Mouse (Mus musculus): ENCODE results near the gene Rbl1.

The Rbl1 gene

GRCm38 (mm10) chr2:157127370-157127769 lies 77.0 kb downstream of the Rbl1 start:
- TF ChIP-seq GATA4 (IDR thresholded peaks at IDR 0.05; ENCODE audit: insufficient replicate concordance, low read length), result no peak

DNA sequence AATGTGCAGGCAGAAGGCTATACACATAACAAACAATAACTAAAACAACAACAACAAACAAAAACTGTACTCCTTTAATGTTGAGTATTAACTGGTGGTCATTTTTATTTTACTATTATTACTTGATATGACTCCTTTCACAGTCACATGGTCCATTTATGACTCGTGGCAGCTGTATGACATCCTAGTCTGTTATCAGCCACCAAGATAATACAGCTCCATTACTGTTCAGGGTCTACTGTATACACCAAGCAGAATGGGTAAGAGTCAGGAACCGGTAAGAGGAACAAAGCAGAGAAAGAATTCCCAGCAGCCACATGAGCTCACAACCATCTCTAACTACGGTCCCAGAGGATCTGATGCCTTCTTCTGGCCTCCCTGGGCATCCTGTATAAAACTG lies 79.1 kb downstream of the Rbl1 start:
- TF ChIP-seq GATA4 (IDR thresholded peaks at IDR 0.05; ENCODE audit: insufficient replicate concordance, low read length), result no peak

DNA sequence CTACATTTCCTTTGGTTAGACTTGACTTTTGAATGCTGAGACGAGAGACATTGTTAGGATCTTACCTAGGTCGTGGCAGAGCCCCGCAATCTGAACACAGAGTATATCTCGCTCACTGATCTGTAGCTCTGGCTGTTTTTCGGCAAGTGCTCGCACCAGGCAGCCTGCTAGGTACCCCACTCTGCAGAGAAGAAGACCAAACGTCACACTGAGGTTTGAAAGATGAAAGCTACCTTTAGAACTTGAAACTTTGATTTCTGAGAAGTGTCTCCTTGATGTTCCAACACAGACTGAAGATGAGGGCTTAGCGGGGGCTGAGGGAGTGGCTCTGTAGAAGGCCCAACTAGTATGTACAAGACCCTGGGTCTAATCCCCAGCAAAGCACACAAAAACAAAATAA lies 82.6 kb downstream of the Rbl1 start:
- no peak for TF ChIP-seq GATA4 (IDR thresholded peaks at IDR 0.05; ENCODE audit: insufficient replicate concordance, low read length)

GRCm38 (mm10) chr2:157119075-157119474 lies 85.3 kb downstream of the Rbl1 start:
- TF ChIP-seq GATA4 (IDR thresholded peaks at IDR 0.05; ENCODE audit: insufficient replicate concordance, low read length), result no peak

DNA sequence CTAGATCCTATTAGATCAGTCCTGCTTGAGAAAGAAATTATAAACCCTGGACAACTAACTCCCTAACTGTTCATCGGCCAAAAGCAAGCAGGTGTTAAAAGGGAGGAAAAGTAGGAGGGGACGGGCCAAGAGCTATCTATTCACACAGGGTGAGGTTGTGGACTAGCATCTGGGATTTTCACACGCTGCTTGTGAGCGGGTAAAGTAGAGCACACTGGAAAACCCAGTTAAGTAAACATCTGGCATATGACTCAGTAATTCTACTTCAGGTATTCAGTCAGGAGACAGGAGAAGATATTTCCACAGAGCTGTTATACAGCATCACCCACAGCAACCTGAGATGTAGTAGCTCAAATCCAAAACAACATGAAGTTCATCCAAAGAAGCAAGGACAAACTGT lies 85.8 kb downstream of the Rbl1 start:
- no peak for TF ChIP-seq GATA4 (IDR thresholded peaks at IDR 0.05; ENCODE audit: insufficient replicate concordance, low read length)

DNA sequence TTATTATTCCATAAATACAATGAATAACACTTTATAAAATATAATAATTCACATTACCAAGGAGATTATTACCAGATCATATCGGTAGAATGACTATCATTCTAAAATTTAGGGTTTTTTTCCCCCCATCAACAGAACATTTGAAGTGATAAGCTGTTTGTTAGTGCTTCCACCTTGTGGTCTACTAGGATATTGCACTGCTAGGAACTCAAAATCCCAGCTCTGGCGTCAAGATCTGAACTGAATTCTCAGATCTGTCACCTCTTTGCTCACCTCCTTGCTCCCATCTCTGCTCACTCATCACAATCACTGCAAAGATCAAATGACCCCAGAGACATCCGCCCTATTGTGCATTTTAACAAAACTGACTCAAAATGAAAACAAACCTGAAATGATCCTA lies 87.4 kb downstream of the Rbl1 start:
- TF ChIP-seq GATA4 (IDR thresholded peaks at IDR 0.05; ENCODE audit: insufficient replicate concordance, low read length), result no peak

DNA sequence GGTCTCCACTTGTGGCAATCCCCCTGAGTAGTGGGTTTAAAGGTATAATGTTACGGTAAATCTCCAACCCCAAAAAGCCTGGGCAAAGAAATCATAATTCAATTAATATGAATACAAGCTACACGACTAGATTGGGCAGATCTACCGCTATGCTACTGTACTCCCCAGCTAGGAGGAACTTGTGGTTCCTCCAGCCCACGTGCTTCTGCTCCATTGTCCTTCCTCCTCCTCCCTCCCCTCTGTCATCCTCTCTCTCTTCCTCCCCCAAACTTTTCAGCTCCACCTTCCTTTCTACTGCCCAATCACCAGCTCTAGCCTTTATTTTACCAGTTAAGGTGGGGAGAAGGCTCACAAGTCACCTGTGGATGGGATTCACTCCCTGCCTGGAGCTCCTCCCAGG lies 96.1 kb downstream of the Rbl1 start:
- no peak for TF ChIP-seq GATA4 (IDR thresholded peaks at IDR 0.05; ENCODE audit: insufficient replicate concordance, low read length)

GRCm38 (mm10) chr2:157104454-157104853 lies 99.9 kb downstream of the Rbl1 start:
- TF ChIP-seq GATA4 (IDR thresholded peaks at IDR 0.05; ENCODE audit: insufficient replicate concordance, low read length), result no peak

- no peak for TF ChIP-seq GATA4 (IDR thresholded peaks at IDR 0.05; ENCODE audit: insufficient replicate concordance, low read length)
Measured at GRCm38 (mm10) chr2:157102256-157102655, 102.1 kb downstream of the Rbl1 start.

DNA sequence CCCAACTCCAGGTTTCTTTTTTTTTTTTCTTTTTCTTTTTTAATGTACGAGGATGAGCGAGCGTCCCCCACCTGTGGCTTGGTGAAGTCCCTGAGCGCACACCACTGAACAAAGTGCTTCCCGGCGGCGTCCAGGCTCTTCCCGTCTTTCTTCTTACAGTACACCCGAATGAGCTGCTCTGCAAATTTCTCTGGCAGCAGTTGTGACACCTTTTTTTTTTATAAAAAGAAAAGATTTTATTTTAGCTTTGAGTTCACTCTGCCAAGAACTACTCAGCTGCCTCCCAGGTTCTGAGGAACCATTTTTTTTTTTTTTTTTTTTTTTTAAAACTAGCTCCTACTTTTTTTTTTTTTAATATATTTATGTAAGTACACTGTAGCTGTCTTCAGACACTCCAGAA lies 102.7 kb downstream of the Rbl1 start:
- no peak for TF ChIP-seq GATA4 (IDR thresholded peaks at IDR 0.05; ENCODE audit: insufficient replicate concordance, low read length)

GRCm38 (mm10) chr2:157100319-157100605 lies 104.1 kb downstream of the Rbl1 start:
- no peak for TF ChIP-seq GATA4 (IDR thresholded peaks at IDR 0.05; ENCODE audit: insufficient replicate concordance, low read length)

DNA sequence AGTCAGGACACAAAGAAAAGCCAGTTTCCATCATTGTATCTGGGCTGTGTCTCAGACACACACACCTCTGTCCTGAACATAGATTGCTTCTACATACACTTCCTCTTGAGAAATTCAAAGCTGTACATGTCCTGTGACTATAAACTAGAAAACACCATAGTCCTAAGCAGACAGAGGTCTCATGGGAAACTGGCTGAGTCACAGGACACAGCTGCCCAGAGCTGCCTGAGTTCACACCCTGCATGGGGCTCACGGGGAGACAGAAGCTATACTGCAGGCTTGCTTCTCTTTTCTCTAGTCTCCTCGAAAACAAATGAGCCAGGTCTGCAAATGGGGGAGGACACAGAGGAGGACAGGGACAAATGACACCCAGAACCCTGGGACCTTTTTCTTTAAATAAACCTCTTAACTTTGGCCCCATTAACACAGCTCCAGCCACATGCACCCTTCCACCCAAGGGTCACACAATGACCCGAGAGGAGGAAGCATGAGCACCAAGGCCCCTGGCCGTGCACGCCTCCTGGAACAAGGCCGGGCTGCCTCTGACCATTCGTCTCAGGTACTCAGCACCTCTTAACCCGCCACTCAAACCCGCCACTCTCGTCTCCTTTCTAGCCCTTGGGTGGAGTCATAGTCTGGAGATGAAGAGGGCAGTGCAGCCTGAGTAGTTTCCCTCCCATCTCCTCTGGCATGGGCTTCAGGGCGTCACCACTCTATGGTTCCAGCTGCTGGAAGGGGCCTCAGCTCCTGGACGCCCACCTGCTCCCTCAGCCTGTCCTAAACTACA lies 104.6 kb downstream of the Rbl1 start:
- no peak for TF ChIP-seq GATA4 (IDR thresholded peaks at IDR 0.05; ENCODE audit: insufficient replicate concordance, low read length)

Data from liver, adult (tissue).